Mouse (Mus musculus): ENCODE measurements around the gene Brpf1. TPM values are rescaled to one million over a fixed set of nuclear protein-coding genes. Genes with fewer than 3 reads are reported as not detected.

The Brpf1 gene
- polyA plus RNA-seq, 1 experiment from 2014 or later, result 26.7 TPM

GRCm38 (mm10) chr6:113370194-113370929 is 63.4 kb downstream of the Brpf1 start:
- WGBS, result 94% methylated on average over 20 of the region's 20 CpGs
- peaks cover 89% of the 10 kb centered on the region for H3K36me3 ChIP-seq (replicated peaks)

DNA sequence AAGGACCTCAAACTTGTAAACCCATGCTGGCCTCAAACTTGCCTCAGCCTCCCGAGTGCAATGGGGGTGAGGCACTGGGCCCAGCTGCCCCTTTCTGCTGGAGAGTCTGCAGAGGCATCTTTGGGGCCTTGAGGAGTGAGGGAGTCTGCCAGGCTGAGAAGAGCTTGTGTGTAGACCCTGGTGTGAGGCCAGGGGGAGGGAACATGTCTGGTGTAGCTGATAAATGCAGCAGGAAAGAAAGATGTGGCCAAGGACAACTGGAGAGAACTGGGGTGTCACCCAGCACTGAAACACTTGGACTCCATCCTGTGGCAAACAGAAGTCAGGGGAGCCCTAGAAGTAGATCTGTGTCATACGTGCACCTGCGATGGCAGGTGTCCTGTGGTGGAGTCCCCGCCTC is 66.6 kb downstream of the Brpf1 start:
- Histone ChIP-seq H3K4me1 (peaks cover 12% of the 10 kb centered on the region), H3K27me3 (ENCODE audit: poor library complexity, severe bottlenecking) (no peaks in the 10 kb centered on the region), H3K9me3 (no peaks in the 10 kb centered on the region), H3K27ac (no peak overlapping the region), H3K36me3 (replicated peaks) (peaks cover 76% of the 10 kb centered on the region), H3K4me3 (no peak overlapping the region)
- no peak for DNase-seq (ENCODE audit: extremely low spot score, low spot score)
- 92% methylated on average over 4 of the region's 4 CpGs for WGBS

More at GRCm38 (mm10) chr6:113370194-113370929, 63.4 kb downstream of the Brpf1 start:
- Histone ChIP-seq H3K9me3 (no peaks in the 10 kb centered on the region), H3K27me3 (ENCODE audit: poor library complexity, severe bottlenecking) (no peaks in the 10 kb centered on the region), H3K4me1 (no peaks in the 10 kb centered on the region), H3K27ac (no peak overlapping the region), H3K4me3 (no peak overlapping the region)
- DNase-seq (ENCODE audit: extremely low spot score, low spot score), result no peak

Other genes starting within 250 kb of the Brpf1 start
- gene Setd5, start 229.8 kb upstream of the Brpf1 start, polyA plus RNA-seq (2016; fragmentation: Nextera tagmentation; extraction: Ambion mirVana), result 72.5 and 77.8 TPM in 2 replicates
- 10.8 and 11.4 TPM in 2 replicates for gene Lhfpl4, start 111.8 kb upstream of the Brpf1 start, polyA plus RNA-seq (2016; fragmentation: Nextera tagmentation; extraction: Ambion mirVana)
- 42.0 and 45.1 TPM in 2 replicates for gene Mtmr14, start 69.3 kb upstream of the Brpf1 start, polyA plus RNA-seq (2016; fragmentation: Nextera tagmentation; extraction: Ambion mirVana)
- gene Cpne9, start 24.8 kb upstream of the Brpf1 start, polyA plus RNA-seq (2016; fragmentation: Nextera tagmentation; extraction: Ambion mirVana), result 0.05 and 0.09 TPM in 2 replicates
- 18.3 and 18.8 TPM in 2 replicates for gene Ogg1, start 19.8 kb downstream of the Brpf1 start, polyA plus RNA-seq (2016; fragmentation: Nextera tagmentation; extraction: Ambion mirVana)
- 33.8 and 37.4 TPM in 2 replicates for gene Camk1, start 36.8 kb downstream of the Brpf1 start, polyA plus RNA-seq (2016; fragmentation: Nextera tagmentation; extraction: Ambion mirVana)
- 53.8 and 59.3 TPM in 2 replicates for gene Tada3, start 70.7 kb downstream of the Brpf1 start, polyA plus RNA-seq (2016; fragmentation: Nextera tagmentation; extraction: Ambion mirVana)
- 366 TPM in 2 replicates for gene Arpc4, start 71.0 kb downstream of the Brpf1 start, polyA plus RNA-seq (2016; fragmentation: Nextera tagmentation; extraction: Ambion mirVana)
- 4.0 and 4.2 TPM in 2 replicates for gene Ttll3, start 82.1 kb downstream of the Brpf1 start, polyA plus RNA-seq (2016; fragmentation: Nextera tagmentation; extraction: Ambion mirVana)
- gene Rpusd3, start 112.2 kb downstream of the Brpf1 start, polyA plus RNA-seq (2016; fragmentation: Nextera tagmentation; extraction: Ambion mirVana), result 38.3 and 40.6 TPM in 2 replicates
- gene Cidec, start 128.6 kb downstream of the Brpf1 start, polyA plus RNA-seq (2016; fragmentation: Nextera tagmentation; extraction: Ambion mirVana), result not detected in 2 replicates
- 85.1 and 92.0 TPM in 2 replicates for gene Jagn1, start 135.4 kb downstream of the Brpf1 start, polyA plus RNA-seq (2016; fragmentation: Nextera tagmentation; extraction: Ambion mirVana)
- gene Il17re, start 151.3 kb downstream of the Brpf1 start, polyA plus RNA-seq (2016; fragmentation: Nextera tagmentation; extraction: Ambion mirVana), result 0.73 and 1.3 TPM in 2 replicates
- 2.5 and 2.7 TPM in 2 replicates for gene Il17rc, start 164.3 kb downstream of the Brpf1 start, polyA plus RNA-seq (2016; fragmentation: Nextera tagmentation; extraction: Ambion mirVana)
- 31.1 and 33.2 TPM in 2 replicates for gene Creld1, start 176.2 kb downstream of the Brpf1 start, polyA plus RNA-seq (2016; fragmentation: Nextera tagmentation; extraction: Ambion mirVana)
- gene Prrt3, start 194.8 kb downstream of the Brpf1 start, polyA plus RNA-seq (2016; fragmentation: Nextera tagmentation; extraction: Ambion mirVana), result 2.1 and 2.8 TPM in 2 replicates
- 75.0 and 78.5 TPM in 2 replicates for gene Emc3, start 224.5 kb downstream of the Brpf1 start, polyA plus RNA-seq (2016; fragmentation: Nextera tagmentation; extraction: Ambion mirVana)
- 20.7 and 25.0 TPM in 2 replicates for gene Fancd2, start 224.5 kb downstream of the Brpf1 start, polyA plus RNA-seq (2016; fragmentation: Nextera tagmentation; extraction: Ambion mirVana)